Mouse (Mus musculus): ENCODE measurements at regions not wholly inside any gene's neighbourhood (a gene's known extent, or its start where the extent isn't known, plus 50 kb on each side); places are given as distances from the start of the nearest gene placed in this dataset.

DNA sequence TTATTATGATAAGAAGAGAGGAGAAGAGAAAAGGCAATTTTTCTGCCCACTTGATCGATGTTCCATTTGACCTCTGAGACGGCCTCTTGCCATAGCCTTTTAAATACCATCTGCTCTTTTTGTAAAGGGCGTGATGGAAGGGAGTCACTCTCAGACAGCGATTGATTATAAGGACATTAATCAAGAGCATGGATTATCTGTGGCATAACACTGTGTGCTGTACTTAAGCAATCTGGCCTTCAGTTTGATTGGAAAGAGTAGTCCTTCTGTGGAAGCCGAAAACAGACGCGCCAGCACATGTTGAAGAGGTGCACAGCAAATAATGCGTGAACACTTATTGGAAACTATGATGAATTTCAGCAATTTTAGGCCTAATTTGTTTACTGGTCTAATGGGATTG, 685.4 kb upstream of the Robo1 start:
- DNase-seq (ENCODE audit: low read depth, low spot score): no peak

DNA sequence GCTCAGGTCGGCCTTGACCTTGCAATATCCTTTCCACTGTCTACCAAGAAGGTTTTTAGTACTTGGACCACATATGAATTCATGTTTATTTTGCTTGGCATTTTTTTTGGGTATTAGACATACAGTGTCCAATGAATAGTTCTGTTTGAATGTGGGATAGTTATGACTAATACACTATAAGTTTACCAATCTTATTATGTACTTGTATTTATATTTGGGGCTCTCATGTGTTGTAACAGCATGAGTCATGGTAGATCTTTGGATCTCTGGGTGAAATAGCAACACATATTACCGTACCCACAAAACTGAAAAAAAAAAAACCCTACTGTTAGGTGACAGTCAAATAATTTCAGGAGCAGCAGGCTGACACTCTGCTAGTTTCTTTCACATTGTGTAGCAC, 667.7 kb upstream of the Robo1 start:
- DNase-seq (ENCODE audit: low read depth, low spot score): peak; percentile 71

DNA sequence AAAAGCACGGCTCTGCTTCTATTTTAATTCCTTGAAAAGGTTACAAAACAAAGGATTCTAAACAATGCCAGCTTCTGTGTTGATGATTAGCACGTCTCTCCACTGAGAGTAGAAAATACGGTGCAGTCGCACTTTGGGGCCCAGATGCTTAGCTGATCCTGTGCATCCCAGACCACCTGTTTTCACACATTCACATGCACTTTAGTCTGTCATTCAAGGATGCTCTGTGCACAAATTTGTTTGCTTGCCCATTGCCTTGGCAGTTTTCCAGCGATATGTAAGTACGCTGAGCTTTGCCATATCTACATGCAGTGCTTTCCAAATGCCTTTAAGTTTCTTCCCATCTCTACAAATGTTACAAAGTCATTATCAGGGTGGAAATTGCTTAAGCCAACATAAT, 664.9 kb upstream of the Robo1 start:
- DNase-seq (ENCODE audit: low read depth, low spot score): no peak

DNA sequence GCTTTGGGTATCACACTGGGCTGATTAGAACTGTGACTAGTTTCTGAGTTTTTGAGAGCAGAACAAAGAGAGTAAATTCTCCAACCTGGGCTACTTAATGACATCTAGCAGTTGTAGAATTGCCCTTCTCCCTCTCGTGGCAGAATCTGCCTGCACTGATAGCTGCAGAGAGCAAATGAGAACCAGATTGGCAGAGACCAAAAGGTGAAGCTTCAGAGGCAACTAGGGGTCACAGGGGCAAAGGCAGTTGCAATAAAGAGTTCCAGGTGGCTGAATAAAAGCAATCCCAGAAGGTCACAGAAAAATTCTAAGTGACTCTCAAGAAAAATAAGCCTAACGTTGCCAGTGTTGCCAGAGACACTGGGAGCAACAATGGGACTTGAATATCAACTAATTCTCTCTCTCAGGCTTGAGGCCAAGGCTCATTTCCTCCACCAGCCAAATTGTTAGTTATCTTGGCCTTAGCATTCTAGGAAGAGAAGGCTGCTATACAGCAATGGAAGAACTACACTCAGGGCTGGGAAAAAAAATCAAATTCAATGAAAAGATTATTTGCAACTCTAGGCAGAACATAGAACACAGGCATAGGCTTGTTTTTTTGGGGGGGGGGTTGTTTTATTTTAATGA, 629.9 kb upstream of the Robo1 start:
- no peak for DNase-seq (ENCODE audit: low read depth, low spot score)

DNA sequence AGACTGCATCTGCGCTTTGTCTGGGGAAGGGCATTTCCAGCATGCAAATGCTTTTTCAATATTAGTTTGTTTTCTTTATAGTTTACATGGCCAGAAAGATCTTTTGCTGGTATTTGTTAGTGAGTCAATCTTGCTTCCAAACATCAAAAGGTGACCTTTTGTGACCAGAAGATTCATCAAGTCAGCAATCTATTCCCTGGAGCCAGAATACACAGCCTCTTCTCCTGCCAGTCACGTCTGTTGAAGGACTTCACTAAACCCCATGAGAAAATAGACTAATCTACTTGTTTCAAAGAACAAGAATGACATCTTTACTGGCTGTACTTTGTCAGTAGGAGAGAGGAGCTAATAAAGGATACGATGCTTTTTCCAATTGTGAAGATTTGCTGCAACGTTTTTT, 614.6 kb upstream of the Robo1 start:
- no peak for DNase-seq (ENCODE audit: low read depth, low spot score)

DNA sequence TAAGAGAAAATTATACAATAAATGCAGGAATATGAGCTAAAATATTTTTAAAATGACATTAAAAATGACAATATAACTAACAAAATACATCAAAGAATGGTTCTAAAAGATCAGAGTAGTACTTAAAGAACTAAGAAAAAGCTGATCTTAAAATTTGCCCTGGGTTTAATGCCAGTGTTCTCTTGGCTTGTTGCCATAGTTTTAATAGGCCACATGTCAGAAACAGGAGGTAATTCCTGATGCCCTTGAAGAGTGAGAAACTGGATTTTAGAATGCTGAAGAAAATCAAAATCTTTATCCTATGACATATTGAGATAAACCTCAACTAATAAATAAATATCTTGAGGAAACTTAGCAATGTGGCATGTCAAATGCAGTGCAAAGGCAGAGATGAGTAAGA, 602.3 kb upstream of the Robo1 start:
- DNase-seq (ENCODE audit: low read depth, low spot score): no peak

DNA sequence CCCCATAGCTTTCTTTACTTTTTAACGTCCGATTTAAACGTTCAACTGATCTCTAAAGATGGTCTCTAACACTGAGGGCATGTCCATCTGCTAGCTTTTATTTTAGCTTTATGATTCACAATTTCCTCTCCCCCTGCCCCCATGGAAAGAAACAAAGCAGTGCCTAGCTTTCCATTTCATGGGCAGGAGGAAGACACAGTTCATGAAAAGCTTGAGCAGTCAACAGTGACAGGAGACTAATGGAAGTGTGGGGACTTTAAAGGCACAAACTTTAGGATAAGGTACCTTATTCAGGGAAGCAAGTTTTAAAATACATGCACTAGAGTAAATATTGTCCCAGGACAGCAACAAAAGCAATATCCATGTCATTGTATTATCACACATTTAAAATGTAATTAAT, 598.4 kb upstream of the Robo1 start:
- DNase-seq (ENCODE audit: low read depth, low spot score): no peak

DNA sequence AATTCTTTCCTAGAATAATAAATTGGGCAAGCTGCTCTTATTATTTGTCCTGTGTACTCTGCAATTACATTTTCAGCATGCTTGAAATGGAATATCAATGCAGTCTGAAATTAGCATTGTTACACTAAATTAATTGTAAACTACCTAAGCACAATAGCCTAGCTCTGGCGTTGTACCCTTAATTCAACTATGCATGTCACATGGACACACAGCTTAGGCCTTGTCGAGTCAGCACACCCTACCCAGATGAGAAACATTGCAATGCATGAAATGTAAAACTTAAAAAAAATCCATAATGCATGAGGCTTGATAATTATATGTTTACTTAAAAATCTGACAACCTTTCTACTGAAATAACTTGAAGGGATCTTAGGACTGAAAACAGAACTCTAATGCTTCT, 596.2 kb upstream of the Robo1 start:
- no peak for DNase-seq (ENCODE audit: low read depth, low spot score)

DNA sequence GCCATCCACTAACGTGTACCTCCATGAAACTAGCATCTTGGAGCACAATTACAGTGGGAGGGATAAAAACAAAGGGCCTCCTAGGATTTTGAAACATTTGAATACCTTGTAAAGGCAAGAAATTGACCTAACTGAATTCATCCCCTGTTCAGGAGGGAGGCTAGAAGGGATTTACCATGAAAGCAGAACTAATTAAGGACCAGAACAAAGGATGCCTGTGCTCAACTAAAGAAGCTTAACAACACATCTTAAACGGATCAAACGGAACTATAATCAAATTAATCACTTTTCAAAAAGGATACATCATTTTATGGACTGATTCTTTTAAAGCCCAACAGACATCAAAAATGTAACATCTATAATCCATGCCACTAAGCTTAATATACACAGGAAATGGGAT, 590.9 kb upstream of the Robo1 start:
- DNase-seq (ENCODE audit: low read depth, low spot score): no peak

DNA sequence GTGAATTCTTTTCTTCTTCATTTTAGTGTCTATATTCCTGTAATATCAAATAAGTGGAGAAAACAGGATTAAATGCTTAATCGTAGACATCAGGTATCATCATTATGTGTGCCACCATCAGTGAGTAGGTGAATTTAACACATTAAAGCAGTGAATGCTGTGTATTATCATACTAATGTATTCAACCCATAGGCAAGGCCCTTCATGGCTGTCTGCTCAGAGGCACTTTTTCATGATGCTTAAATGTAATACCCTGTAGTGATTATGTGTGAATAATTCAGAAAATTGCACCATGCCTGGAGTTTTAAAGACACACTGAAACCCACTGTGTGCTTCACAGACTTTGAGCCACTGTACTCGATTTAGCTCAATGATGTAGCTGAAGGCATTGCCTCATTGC, 583.2 kb upstream of the Robo1 start:
- DNase-seq (ENCODE audit: low read depth, low spot score): no peak

DNA sequence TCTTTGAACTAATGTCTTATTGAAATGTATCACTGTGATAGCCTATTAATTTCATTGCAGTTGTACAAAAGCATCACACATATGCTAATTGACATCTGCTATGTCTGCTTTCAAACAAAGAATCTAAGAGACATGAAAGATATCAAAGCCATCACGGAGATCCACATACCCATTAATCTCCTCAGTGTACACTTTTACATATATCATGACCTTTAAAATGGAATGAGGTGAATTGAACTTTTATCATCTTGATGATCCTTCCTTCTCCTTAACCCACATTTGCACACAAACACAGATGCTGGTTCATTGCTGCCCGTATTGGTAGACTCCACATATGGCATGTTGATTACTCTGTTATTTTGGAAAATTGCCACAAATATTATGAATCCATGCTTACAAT, 570.2 kb upstream of the Robo1 start:
- DNase-seq (ENCODE audit: low read depth, low spot score): no peak

DNA sequence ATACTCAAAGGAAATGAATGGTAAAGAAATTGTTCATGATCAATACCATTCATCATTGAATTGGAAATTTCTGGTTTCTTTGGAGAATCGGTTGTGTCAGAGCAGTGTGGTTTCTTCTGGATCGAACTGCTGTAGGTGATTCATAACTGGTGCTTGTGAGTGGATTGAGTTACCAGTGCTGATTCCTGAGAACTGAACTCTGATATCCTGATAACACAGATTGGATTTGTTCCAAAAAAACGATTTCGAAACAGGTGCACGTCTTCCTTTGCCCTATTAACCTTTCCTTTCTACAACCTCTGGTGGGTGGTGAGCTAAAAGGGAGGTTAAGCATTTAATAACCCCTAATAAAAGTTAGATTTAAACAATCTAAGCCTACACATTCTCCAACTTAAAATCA, 569.0 kb upstream of the Robo1 start:
- no peak for DNase-seq (ENCODE audit: low read depth, low spot score)

DNA sequence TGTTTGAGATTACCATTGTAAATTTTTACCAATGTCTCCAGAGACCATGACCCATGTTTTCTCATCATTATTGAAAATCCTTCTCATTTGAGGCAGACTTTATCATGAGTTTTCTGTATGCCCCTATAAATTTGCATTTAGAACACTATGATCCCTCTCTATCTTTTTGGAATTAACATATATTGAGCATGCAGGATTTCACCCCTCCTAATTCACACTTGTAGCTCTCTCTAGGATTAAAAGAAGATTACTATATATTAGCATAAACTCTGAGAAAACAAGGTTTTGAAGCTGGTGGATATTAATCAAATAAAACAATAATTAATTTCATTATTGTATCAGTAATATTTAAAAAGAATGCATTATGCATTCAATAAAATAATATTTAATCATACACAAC, 527.2 kb upstream of the Robo1 start:
- DNase-seq (ENCODE audit: low read depth, low spot score): no peak

DNA sequence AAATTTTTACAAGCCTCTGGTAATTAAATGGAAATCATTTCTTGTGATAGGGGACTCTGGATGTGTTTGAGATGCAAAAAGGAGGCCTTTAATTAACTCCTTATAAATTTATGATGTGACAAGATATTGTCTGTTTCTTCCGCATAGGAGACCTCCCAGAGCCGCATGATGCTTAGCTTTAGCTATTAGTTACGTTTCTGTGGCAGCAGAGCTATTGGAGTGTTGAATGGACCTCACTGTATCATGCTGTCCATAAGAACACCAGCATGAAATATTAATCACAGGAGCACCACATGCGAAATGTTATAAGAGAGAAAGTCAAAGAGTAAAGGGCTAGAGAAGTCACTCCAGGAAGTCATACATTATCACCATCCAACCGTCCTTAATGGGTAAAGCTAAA, 495.3 kb upstream of the Robo1 start:
- DNase-seq (ENCODE audit: low read depth, low spot score): no peak

DNA sequence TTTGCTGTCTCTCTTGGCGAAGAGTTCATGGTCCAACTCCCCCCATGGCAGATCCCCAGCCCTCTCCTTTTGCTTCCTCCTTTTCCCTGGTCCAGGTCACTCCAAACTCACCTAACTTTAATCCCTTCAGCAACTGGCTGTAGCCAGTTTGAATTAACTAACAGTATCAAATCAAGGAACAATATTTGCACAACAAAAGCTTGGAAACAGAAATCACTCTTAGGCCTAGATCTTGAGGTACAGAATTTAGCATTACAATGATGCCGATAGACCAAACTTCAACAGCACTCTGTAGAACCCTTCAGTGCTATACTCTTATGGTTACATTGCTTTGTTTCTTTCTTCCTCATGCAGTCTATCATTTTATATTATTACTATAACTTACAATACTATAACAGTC, 472.8 kb upstream of the Robo1 start:
- DNase-seq (ENCODE audit: low read depth, low spot score): no peak

DNA sequence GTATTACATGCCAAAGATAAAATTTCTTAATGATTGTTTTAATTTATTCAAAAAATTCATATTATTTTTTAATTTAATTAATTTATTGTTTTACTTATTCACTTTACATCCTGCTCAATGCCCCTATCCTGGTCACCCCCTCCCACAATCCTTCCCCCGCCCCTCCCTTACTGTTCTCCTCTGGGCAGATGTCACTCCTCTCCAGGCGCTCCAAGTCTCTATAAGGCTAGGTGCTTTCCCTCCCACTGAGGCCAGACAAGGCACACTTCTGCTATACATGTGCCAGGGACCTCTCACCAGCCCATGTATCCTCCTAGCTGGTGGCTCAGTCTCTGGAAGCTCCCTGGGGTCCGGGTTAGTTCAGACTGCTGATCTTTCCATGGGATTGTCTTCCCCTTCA, 458.0 kb upstream of the Robo1 start:
- no peak for DNase-seq (ENCODE audit: low read depth, low spot score)

DNA sequence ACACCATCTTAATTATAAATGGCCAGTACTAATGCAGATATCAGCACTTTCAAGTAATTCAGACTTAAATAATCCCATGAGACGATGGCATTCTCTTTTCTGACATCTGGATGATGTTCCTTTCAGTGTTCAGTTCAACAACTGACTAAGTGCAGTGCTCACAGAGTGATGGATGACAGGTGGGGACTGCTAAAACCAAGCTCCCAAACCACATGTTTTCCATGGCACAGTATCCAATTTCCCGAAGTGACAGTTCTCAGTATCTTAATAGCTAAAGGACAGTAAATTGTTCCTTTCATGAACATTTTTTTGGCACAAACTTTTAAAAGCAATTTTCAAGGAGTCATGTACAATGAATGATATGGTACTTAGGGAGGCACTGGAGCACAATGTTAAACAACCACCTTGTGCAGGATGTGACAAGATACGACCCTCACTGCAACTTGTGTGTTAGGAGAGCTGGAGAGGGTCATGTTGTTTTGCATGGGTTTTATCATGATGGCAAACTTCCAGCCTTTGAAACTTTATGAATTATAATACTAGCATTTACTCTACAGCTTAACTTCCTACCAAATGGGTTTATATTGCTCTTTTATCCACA, 456.4 kb upstream of the Robo1 start:
- DNase-seq (ENCODE audit: low read depth, low spot score): peak; percentile 67

DNA sequence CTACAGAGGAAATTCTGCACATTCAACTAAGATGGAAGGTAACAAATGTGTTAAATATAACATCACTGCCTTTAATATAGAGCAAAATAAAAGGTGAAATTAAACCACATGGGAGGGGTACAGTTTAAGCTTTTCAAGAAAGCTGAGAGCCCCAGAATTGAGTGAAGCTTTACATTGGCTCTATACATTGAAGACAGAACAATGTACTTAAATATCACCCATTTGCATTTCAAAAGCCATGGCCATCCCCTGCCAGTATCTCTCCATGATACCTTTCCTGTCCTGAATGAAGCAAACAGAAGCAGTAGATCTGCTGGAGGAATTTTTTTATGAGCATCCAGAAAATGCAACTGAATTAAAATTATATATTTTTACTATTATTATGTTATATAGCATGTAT, 450.2 kb upstream of the Robo1 start:
- no peak for DNase-seq (ENCODE audit: low read depth, low spot score)

DNA sequence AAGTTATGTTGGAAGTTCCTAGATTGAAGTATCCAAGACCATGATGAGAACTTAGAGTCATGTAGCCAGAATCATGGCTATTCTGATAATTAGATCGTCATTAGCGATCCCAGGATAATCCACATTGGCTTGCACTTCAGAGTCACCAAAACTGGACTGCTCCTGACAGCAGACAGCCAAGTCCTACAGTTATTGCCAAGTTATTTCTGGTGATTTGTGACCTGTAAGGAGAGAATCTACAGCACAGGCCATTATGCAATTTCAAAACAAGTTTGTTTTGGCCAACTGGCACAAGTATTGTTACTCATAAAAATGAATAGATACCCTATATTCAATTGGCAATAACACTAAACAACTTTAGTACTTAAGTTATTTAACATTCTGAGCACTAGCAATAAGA, 447.9 kb upstream of the Robo1 start:
- DNase-seq (ENCODE audit: low read depth, low spot score): no peak

DNA sequence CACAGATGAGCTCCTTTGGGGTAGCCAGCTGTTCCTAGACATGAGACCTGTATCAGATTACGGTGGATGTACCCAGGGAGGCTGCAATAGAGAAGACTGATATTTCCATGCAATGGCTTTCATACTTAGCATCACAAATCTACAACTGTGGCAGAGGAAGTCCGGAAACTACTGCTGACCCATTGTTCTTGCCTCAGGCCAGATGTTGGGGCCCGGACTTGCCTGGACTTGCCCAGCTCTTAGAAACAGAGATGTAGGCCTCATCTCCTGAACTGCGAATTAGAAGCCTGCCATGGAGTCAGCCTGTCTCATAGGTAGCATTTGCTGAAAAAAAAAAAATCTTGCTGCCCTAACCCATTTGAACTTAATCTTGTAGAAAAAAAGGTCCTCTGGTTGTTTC, 422.4 kb upstream of the Robo1 start:
- DNase-seq (ENCODE audit: low read depth, low spot score): peak; percentile 25

DNA sequence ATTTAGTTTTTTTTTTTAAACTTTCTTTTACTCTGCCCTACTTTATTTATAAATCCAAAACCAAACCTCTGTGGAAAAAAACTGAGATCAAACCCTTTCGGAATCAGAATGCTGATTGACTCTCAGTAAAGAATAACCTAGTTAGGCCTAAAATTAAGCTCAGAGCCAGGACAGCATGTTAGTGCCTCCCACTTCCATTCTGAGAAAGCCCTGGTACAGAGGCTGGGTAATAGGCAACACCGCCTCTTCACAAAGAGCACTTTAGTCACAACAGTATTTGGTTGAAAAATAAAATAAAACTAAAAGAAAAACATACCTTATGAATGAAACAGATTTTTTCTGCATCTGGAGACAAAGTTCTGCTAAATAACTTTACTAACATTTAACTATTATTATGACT, 418.4 kb upstream of the Robo1 start:
- DNase-seq (ENCODE audit: low read depth, low spot score): no peak

DNA sequence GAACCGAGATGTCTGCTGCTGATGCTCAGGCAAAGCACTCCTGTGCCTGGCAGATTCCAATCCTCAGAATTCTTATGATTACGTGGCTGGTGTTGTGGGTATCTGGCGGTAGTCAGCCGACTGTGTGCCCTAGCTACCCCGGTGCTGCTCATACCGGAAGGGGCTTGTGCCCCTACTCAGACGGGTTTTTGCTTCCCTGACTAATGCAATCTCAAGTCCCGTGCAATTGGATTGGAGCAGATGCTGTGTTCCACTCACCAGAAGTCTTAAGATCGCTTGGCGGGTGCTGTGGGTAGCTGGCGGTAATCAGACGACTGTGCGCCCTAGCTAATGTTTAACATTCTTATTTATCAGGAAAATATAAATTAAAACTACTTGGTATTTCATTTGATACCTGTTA, 385.0 kb upstream of the Robo1 start:
- no peak for DNase-seq (ENCODE audit: low read depth, low spot score)

DNA sequence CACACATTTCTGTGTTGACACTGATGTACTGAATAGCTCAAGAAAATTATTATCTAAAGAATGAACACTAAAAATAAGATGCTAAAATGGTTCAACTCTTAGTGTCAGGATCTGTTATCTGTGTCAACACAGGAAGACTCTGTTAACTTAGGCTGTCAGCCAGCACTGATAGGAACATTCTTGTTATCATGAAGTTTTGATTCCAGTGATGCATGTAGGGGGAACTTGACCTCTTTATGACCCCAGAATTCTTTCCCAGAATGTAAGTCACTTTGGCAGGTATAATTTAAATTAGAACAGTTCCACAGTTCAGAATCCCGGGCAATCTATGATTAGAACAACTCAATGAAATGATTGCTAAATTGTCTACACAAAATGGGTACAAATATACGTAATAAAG, 363.9 kb upstream of the Robo1 start:
- DNase-seq (ENCODE audit: low read depth, low spot score): peak; percentile 54

DNA sequence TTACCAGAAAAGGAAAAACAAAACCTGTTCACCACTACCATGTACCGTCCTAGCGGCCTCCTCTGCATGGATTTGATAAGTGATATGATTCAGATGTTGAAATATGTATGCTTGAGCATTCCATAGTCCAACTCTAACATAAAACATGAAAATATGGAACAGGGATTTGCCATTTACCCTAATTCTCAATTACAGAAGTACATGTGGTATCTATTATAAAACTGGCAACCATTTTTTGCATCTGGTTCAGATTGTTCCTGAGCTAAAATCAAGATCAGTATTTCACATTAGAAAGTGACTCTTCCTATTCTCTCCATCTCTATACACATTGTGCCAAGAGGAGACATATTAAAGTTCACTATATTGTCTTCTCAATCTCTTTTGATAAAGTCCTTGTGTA, 363.3 kb upstream of the Robo1 start:
- DNase-seq (ENCODE audit: low read depth, low spot score): peak; percentile 83

Measured in 3T3-L1 (cell line).